Mouse (Mus musculus) subcutaneous adipose tissue, adult 2 months (tissue): ENCODE measurements around the gene Gas6. TPM values are rescaled to one million over a fixed set of nuclear protein-coding genes. Genes with fewer than 3 reads are reported as not detected.

Source experiments
- polyA plus RNA-seq: library from polyadenylated mRNA; depleted of rRNA; stranded (reverse); fragments of >200 nt; gene quantifications from 2 replicates; pipeline ENCODE4 v1.2.3, GENCODE M21; 2012; ENCODE audit warnings: low replicate concordance; rRNA removed

Gene Gas6
- 185 and 434 TPM in 2 replicates for polyA plus RNA-seq

DNA sequence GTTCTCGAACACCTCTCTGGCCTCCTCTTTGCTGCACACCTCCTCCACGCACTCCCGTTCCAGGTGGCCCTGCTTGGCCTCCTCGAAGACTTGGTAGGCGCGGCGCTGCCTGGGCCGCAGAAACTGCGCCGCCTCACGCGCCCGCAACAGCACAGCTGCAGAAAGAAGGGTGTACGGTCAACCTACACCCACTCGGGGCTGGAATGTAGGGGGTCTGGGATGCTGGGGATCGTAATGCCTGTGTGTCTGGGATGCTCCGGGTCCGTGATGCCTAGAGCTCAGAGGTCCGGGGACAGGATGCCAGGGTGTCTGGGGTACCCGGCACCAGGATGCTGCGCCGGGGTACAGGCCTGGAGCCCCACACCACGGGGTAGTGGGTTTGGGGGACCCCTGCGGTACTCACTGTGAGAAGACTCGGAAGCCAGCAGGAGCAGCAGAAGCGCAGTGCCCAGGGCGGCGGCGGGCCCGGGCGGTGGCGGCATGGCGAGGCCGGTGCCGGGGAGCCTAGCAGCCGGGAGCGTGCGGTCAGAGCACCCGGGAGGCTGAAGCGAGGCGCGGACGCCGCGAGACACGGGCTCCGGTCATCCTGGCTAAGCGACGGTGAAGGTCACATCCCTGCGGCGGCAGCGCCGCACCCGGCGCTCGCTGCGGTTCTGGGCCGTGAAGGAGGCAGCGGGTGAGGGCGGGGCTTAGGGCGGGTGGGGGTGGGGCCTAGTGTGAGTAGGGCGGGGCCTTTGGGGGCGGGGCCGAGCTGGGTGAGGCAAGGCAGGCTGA, at the start of gene Gas6:
Gene Gas6 (minus strand): TSS at position 633 of the 774 bp plus-strand sequence.

DNA sequence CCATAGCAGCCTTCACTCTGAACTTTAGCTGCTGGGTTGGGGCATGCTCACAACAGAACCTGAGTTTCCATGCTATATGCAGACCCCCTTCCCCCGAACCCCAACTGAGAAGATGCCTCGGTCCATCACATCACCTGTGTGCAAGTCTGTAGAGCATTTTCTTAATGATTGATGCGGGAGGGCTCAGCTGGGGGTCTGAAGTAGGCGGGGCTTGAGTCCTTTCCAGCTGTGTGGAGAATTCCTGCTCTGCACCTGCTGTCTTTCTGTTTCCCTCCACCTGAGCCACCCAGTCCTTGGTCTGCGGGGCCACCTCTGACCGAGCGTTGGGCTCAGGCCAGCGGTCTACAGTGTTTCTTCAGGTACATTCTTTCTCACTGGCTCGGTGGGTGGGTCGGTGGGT, 59.4 kb downstream of the Gas6 start, which contains the start of gene Tmem255b:
Gene Tmem255b (plus strand): TSS at position 301 of the 400 bp plus-strand sequence.

Other genes starting within 250 kb of the Gas6 start
- 0.41 and 1.9 TPM in 2 replicates for gene Adprhl1, start 240.3 kb downstream of the Gas6 start, polyA plus RNA-seq
- gene Dcun1d2, start 206.4 kb downstream of the Gas6 start, polyA plus RNA-seq: 26.4 and 33.3 TPM in 2 replicates
- gene Tmco3, start 206.3 kb downstream of the Gas6 start, polyA plus RNA-seq: 41.9 and 43.8 TPM in 2 replicates
- gene Tfdp1, start 155.7 kb downstream of the Gas6 start, polyA plus RNA-seq: 42.8 and 94.6 TPM in 2 replicates
- gene Atp4b, start 97.7 kb downstream of the Gas6 start, polyA plus RNA-seq: 1.2 and 2.8 TPM in 2 replicates
- gene Grk1, start 89.4 kb downstream of the Gas6 start, polyA plus RNA-seq: 0.03 and 0.04 TPM in 2 replicates
- 9.1 and 17.6 TPM in 2 replicates for gene Tmem255b, start 59.3 kb downstream of the Gas6 start, polyA plus RNA-seq
- gene 1700029H14Rik, start 68.0 kb upstream of the Gas6 start, polyA plus RNA-seq: 0.10 TPM in 1 of 2 replicates, not detected in the other
- 56.1 and 83.3 TPM in 2 replicates for gene Rasa3, start 183.1 kb upstream of the Gas6 start, polyA plus RNA-seq
- gene Cfap97d2, start 211.4 kb upstream of the Gas6 start, polyA plus RNA-seq: 0.13 TPM in 1 of 2 replicates, not detected in the other